Mouse (Mus musculus) retina, embryonic 14.5 days (tissue): ENCODE results near the gene Smarcb1.
A peak's percentile ranks its signal among the peaks of the same experiment; 100 is the strongest.
"Not testable (repeated sequence)": the region's sequence is repeated elsewhere in the genome, so short reads cannot be mapped to it uniquely, and the experiment has no call there.

ENCODE experiments used
- DNase-seq: peaks from one replicate; pipeline ENCODE4 v3.0.0-alpha.2; 2015; ENCODE audit warnings: low spot score

The Smarcb1 gene

GRCm38 (mm10) chr10:75889406-75890153 is 31.8 kb downstream of the Smarcb1 start:
- DNase-seq: no peak

- DNase-seq: not testable (repeated sequence)
Observed at GRCm38 (mm10) chr10:75887504-75887903, 33.9 kb downstream of the Smarcb1 start.

GRCm38 (mm10) chr10:75884742-75885141 is 36.7 kb downstream of the Smarcb1 start:
- DNase-seq: no peak

- DNase-seq: peak; percentile 80
Observed at GRCm38 (mm10) chr10:75883232-75883552, 38.2 kb downstream of the Smarcb1 start.

GRCm38 (mm10) chr10:75882433-75883231 is 38.8 kb downstream of the Smarcb1 start:
- no peak for DNase-seq

- DNase-seq: no peak
Observed at GRCm38 (mm10) chr10:75881578-75882432, 39.6 kb downstream of the Smarcb1 start.

GRCm38 (mm10) chr10:75880771-75881577 is 40.4 kb downstream of the Smarcb1 start:
- no peak for DNase-seq

- no peak for DNase-seq
Observed at GRCm38 (mm10) chr10:75880351-75880750, 41.1 kb downstream of the Smarcb1 start.

- no peak for DNase-seq
Observed at GRCm38 (mm10) chr10:75878836-75879235, 42.6 kb downstream of the Smarcb1 start.

- no peak for DNase-seq
Observed at GRCm38 (mm10) chr10:75873543-75874170, 47.8 kb downstream of the Smarcb1 start.

- DNase-seq: peak; percentile 88
Observed at GRCm38 (mm10) chr10:75872915-75873542, 48.4 kb downstream of the Smarcb1 start.

GRCm38 (mm10) chr10:75872025-75872914 is 49.1 kb downstream of the Smarcb1 start:
- no peak for DNase-seq

- DNase-seq: no peak
Observed at GRCm38 (mm10) chr10:75861587-75861986, 59.8 kb downstream of the Smarcb1 start.

- DNase-seq: no peak
Observed at GRCm38 (mm10) chr10:75860746-75861145, 60.7 kb downstream of the Smarcb1 start.

- peak; percentile 96 for DNase-seq
Observed at GRCm38 (mm10) chr10:75859786-75860470, 61.5 kb downstream of the Smarcb1 start, which contains the start of gene Mif. Gene Mif (minus strand): TSS chr10:75860240.

- peak; percentile 75 for DNase-seq
Observed at GRCm38 (mm10) chr10:75859107-75859746, 62.2 kb downstream of the Smarcb1 start.

- DNase-seq: no peak
Observed at GRCm38 (mm10) chr10:75857598-75857997, 63.8 kb downstream of the Smarcb1 start.

- no peak for DNase-seq
Observed at GRCm38 (mm10) chr10:75856976-75857375, 64.4 kb downstream of the Smarcb1 start.
